Mouse (Mus musculus) cerebellum, adult 2 months (tissue): ENCODE measurements at regions not wholly inside any gene's neighbourhood (a gene's known extent, or its start where the extent isn't known, plus 50 kb on each side); places are given as distances from the start of the nearest gene placed in this dataset.

Source experiments
- DNase-seq, 2 experiments: peaks; one replicate each; pipeline ENCODE4 v3.0.0; 2021
- H3K27ac ChIP-seq: fragments of 200-500 bp; 2 replicates; pipeline ENCODE4 v1.5.1; 2012; ENCODE audit warnings: low read length, control low read depth, inconsistent platforms; ENCODE audit not compliant: insufficient read depth
- H3K27me3 ChIP-seq: fragments of 200-500 bp; 2 replicates; pipeline ENCODE4 v1.6.1; 2012; ENCODE audit warnings: inconsistent platforms, mild to moderate bottlenecking, low read length, moderate library complexity; ENCODE audit not compliant: control insufficient read depth, insufficient read depth
- H3K4me1 ChIP-seq: fragments of 200-500 bp; 2 replicates; pipeline ENCODE4 v1.6.1; 2011; ENCODE audit warnings: low read length; ENCODE audit not compliant: control insufficient read depth, insufficient read depth
- H3K4me3 ChIP-seq: fragments of 200-500 bp; replicated peaks from 2 replicates; pipeline ENCODE3; 2011; ENCODE audit warnings: mild to moderate bottlenecking, low read depth, low read length, control low read depth; ENCODE audit not compliant: insufficient read depth
- CTCF ChIP-seq: fragments of 200-500 bp; IDR thresholded peaks from 2 replicates; pipeline ENCODE4 v1.5.1; 2011; ENCODE audit warnings: low read depth, mild to moderate bottlenecking, control low read depth, low read length, moderate library complexity, borderline replicate concordance; ENCODE audit not compliant: insufficient read depth
- POLR2A ChIP-seq: fragments of 200-500 bp; IDR thresholded peaks from 2 replicates; pipeline ENCODE4 v1.6.1; 2011; ENCODE audit warnings: low read length, control low read depth, borderline replicate concordance; ENCODE audit not compliant: insufficient read depth
- WGBS: fragments of 180-500 bp; shearing (Covaris S2); methylation state at CpG from one replicate; pipeline ENCODE4 v1.1.7; 2018; 5-methylcytosine and 5-hydroxymethylcytosine counted together

DNA sequence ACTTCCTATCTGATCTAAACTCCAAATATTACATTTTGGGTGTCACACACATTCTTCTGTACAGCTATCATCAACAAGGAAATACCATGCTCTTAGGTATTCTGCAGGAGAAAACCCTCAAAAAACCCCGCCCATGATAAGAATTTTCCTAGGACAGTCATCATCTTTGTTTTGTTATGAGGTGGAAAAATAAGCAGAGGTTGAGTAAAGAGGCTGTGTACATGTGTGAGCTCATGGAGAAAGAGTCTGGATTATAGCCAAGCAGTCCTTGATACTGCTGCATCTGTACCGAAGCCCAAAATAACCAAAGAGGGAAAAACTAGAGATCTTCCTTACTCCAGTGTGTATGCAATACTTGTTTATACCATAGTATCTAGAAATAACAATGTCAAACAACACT, 1215.3 kb upstream of the Cited2 start:
- no peaks in the 10 kb centered on the region for H3K27me3 ChIP-seq
- H3K4me1 ChIP-seq: no peaks in the 10 kb centered on the region
- no peak overlapping the region for H3K27ac ChIP-seq
- H3K4me3 ChIP-seq: no peak overlapping the region
- DNase-seq: no peak
- 64% methylated on average over 2 of the region's 2 CpGs for WGBS
- TF ChIP-seq POLR2A: no peak
- TF ChIP-seq CTCF: no peak

DNA sequence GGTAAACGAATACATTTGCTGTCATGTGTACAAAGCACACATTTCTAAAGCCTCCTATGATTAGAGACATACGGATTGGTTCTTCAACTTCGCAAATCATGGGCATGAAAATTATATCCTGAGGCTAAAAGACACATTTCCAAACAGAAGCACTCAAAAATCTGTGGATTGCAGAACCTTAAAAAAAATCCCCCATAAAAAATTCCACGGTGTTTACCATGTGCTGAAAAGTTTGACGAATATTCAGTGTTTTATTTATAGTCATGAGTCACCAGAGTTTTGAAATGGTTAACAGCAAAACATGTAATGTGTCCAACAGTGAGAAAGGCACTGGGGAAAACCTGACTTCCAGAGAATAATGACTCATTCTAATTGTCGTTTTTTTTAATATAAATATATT, 1214.9 kb upstream of the Cited2 start:
- TF ChIP-seq POLR2A (no peak), CTCF (no peak)
- H3K4me3 ChIP-seq: no peak overlapping the region
- H3K27me3 ChIP-seq: no peaks in the 10 kb centered on the region
- no peak for DNase-seq
- no peak overlapping the region for H3K27ac ChIP-seq
- WGBS: 72% methylated on average over 6 of the region's 6 CpGs
- no peaks in the 10 kb centered on the region for H3K4me1 ChIP-seq

DNA sequence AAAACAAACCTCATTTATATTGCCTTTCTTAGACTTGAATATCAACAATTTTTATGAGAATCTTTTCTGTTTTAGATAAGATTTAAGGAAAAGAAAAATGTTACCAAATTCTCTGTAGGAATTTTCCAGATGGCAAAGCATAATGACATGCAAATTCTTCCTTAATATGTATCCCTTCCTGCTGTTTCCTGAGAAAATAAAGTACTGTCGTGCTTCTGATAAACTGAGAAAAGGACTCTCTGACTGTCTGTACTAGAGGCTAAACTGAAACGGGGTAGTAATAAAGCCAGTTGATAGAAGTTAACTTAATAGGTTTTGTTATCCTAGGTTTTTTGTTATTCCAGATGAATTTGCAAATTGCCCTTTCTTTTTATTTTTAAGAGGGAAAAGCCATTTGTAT, 1208.4 kb upstream of the Cited2 start:
- Histone ChIP-seq H3K4me3 (no peak overlapping the region), H3K27me3 (no peaks in the 10 kb centered on the region), H3K4me1 (no peaks in the 10 kb centered on the region), H3K27ac (no peak overlapping the region)
- no peak for DNase-seq
- TF ChIP-seq POLR2A (no peak), CTCF (no peak)
- 50% methylated on average over 2 of the region's 2 CpGs for WGBS

DNA sequence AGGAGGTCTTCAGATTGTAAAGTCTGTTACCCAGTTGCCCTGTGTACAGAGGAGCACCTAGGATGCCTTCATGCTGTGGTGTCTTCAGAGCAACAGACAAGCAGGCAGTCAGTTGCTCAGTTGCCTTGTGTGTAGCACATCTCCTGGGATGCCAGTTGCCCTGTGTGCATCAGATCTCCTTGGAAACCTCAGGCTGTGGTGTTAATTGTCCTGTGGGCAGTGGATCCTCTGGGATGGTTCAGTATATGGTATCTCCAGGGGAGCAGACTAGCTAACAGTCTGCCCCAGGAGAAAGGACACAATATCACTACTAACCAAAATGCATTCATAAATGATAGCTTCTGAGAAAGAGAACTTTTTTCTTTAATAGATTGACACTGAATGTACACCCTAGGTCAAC, 1201.1 kb upstream of the Cited2 start:
- H3K27ac ChIP-seq: no peak overlapping the region
- H3K4me1 ChIP-seq: no peaks in the 10 kb centered on the region
- H3K4me3 ChIP-seq: no peak overlapping the region
- no peak for DNase-seq
- TF ChIP-seq POLR2A (no peak), CTCF (no peak)
- no peaks in the 10 kb centered on the region for H3K27me3 ChIP-seq

DNA sequence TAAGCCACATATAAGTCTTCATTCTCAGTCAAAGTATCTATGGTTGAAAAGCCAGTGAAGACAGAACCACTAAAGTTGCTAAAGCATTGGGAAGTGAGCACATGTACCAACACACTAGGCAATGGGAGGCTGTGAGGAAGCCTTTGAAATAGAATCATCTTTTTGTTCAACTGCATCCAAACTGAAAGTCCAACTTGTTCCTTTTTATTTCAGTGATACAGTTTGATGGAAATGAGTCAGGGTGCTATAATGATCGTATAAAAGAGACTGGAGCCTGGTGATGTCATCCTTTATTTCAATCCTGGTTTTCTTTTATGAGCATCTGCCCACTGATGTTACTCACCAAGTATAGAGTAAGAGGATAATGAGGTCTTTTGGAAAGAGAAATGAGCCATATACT, 1198.9 kb upstream of the Cited2 start:
- H3K4me1 ChIP-seq: no peaks in the 10 kb centered on the region
- no peak for TF ChIP-seq CTCF
- H3K27ac ChIP-seq: no peak overlapping the region
- H3K4me3 ChIP-seq: no peak overlapping the region
- no peak for DNase-seq
- no peaks in the 10 kb centered on the region for H3K27me3 ChIP-seq
- 79% methylated on average over 1 of the region's 1 CpGs for WGBS

DNA sequence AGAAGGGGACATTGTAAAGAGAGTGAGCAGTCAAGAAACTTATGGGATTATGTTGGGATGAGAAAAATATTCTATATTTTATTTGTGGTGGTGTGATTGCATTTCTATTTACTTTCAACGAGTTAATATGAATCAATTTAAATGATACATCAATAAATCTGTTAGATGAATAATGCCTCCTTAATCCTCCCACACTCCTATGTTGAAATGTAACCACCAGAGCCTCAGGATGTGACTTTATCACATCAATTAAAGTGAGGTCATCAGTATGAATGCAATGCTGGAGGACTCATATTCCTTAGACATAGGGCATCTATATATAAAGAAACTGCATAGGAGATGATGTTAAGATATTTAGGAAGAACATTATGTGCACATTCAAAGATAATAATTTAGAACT, 1195.3 kb upstream of the Cited2 start:
- H3K27ac ChIP-seq: no peak overlapping the region
- 69% methylated on average over 1 of the region's 1 CpGs for WGBS
- no peaks in the 10 kb centered on the region for H3K4me1 ChIP-seq
- H3K27me3 ChIP-seq: no peaks in the 10 kb centered on the region
- no peak for DNase-seq
- TF ChIP-seq CTCF (no peak), POLR2A (no peak)
- H3K4me3 ChIP-seq: no peak overlapping the region

DNA sequence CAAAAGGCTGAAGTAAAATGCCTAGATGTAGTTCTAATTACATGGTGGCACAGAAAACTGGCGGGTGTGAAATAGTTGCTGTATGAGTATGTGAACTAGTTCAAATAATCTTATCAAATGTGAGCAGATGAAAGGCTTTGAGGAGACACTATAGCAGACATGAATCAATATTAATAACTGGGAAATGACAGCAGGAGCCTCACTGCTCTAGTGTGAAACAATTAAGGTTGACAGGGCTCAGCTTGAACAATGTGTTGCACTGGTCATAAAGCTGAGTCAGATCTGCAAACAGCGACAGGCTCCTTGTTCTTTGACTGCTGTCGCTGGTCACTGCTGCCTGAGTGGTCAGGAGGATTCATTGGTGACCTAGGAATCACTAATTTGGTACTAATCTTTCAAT, 1185.4 kb upstream of the Cited2 start:
- Histone ChIP-seq H3K4me3 (no peak overlapping the region), H3K27ac (no peak overlapping the region), H3K27me3 (no peaks in the 10 kb centered on the region), H3K4me1 (no peaks in the 10 kb centered on the region)
- TF ChIP-seq POLR2A (no peak), CTCF (no peak)
- no peak for DNase-seq
- 35% methylated on average over 3 of the region's 3 CpGs for WGBS

DNA sequence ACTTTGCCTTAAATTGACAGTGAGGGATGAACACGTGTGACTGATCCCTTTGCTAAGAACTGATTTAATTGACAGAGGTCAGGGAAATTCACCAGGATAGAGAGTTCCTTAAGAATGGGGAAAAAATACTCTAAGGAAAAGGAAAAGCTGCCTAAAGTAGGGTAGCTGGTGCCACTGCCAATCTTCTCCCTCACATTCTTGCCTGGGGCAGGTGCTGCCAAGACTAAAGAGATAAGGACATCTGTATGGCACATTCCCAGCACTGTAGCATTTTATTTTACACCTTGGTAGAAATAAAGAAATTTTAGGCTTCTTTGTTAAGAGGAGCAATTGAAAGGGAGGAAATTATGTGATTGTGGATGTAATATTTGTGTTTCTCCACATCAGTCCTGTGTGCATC, 1184.6 kb upstream of the Cited2 start:
- no peaks in the 10 kb centered on the region for H3K4me1 ChIP-seq
- H3K27ac ChIP-seq: no peak overlapping the region
- no peak overlapping the region for H3K4me3 ChIP-seq
- no peaks in the 10 kb centered on the region for H3K27me3 ChIP-seq
- TF ChIP-seq CTCF: no peak
- WGBS: 55% methylated on average over 1 of the region's 1 CpGs
- DNase-seq: no peak

DNA sequence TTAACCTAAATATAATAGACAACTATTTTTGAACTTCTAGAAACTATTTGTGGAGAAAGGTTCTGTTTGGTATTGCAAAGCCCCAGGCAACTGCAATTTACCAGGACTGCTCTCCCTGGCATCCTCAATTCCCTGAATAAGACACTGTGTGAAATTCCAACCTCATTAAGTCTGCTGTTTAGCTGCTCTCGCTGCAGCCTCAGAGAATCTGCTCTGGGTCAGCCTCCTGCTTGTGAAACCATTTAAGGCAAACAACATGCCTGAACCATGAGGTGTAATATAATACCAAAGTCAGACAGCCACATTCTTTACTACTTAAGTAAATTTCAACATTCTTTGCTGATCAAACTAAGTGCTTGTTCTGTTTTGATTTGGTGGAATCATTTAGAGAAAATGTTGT, 1177.6 kb upstream of the Cited2 start:
- no peak for TF ChIP-seq POLR2A
- TF ChIP-seq CTCF: no peak
- 39% methylated on average over 1 of the region's 1 CpGs for WGBS
- no peak overlapping the region for H3K4me3 ChIP-seq
- no peaks in the 10 kb centered on the region for H3K4me1 ChIP-seq
- H3K27me3 ChIP-seq: no peaks in the 10 kb centered on the region
- no peak for DNase-seq
- H3K27ac ChIP-seq: no peak overlapping the region
